Mouse (Mus musculus) gastrocnemius, adult 8-10 months (tissue): ENCODE measurements around the gene Phldb2. TPM values are rescaled to one million over a fixed set of nuclear protein-coding genes. Genes with fewer than 3 reads are reported as not detected.

Experiments used
- DNase-seq, 2 experiments: peaks; one replicate each; pipeline ENCODE4 v3.0.0; 2022; ENCODE audit warnings: low spot score in 2 of 2
- total RNA-seq, 4 experiments: library from RNA; stranded (reverse); gene quantifications; 2 replicates each; pipeline ENCODE4 v1.2.4; 2022

Gene Phldb2
- total RNA-seq, 4 experiments from 2014 or later, result 4.5 to 8.7 (median 5.8) TPM

- no peak for DNase-seq
Measured at GRCm38 (mm10) chr16:45841806-45842205, 111.6 kb downstream of the Phldb2 start.

DNA sequence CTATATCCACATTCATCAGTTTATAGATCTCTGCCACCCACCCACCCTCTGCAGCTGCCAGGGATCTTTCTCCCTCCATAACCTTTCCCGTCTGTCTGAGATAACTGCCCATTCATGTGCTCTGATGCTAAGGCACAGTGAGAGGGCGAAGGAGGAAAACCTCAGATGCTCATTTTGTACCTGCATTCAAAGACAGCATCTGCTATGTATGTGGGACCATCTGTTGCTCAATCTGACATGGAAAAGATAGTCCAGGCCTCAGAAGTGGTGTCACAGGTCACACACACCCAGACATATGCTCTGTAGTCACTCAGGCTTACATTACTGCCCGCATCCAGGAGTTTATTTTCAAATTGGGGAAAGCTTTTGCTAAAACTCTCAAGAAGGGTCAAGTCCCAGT lies 112.4 kb downstream of the Phldb2 start:
- no peak for DNase-seq

GRCm38 (mm10) chr16:45837541-45838342 lies 115.7 kb downstream of the Phldb2 start:
- DNase-seq, result no peak

GRCm38 (mm10) chr16:45832747-45833108 lies 120.7 kb downstream of the Phldb2 start:
- DNase-seq, result no peak

DNA sequence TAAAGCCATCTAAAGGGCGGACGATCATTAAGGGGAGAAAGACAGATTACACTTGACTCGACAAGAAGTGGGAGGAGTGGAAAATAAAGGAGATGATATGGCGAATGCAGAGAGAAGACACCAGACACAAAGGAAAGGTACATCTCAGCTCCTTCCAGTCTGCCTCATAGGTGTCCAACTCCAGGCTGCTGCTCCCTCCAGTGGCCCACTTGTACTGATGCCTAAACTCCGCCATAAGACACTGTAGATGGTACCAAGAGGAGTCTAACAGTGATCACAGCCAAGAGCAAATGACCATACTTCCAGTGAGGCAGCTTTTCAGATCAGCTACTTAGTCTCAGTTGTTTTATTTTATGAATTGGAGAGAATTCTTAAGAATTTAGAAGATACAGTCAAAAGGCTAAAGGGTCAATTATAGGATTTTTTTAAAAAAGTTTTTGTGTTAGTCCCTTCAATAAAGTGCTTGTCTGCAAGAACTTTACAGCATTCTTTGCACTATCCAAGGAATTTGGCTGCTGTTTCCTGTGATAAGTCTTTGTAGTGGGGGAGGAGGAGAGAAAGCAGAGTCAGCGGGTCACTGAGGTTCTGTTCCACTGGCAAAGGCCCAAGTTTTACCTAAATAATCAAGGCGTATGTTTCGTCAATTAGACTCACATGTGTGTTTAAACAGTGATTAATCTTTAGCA lies 121.2 kb downstream of the Phldb2 start:
- DNase-seq, result no peak

DNA sequence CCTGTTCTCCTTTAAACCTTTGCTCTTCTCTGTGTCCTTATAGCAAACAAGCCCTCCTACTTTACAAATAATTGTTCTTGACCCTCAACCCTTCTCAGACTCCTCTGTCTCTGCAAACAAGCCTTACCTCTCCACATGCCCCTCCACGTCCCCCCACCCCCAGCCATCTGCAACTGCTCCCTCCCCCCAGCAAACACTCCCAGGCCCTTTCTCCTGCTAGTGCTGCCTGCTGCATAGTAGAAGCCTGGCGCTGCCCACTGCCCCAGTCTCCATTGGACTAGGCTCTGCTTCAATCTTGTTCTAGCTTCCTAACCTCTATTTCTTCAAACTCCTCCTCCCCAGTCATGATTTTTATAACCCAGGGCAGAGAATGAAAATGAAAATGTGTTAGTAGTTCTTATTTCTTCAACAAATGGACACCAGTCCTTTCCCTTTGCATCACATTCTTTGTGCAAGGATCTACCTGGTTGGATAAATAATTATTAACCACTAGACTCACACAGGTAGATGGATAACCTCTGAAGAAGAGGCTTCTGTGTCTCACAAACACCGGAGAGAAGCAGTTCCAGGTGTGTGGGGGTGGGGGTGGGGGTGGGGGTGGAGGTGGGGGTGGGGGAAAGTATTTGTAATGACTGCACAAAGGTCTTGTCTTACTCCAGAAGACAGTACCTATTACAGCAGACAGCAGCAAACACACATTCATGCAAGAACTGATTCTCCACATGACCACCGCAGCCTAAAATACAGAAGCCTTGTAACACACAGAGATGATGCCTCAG lies 122.1 kb downstream of the Phldb2 start:
- no peak for DNase-seq

DNA sequence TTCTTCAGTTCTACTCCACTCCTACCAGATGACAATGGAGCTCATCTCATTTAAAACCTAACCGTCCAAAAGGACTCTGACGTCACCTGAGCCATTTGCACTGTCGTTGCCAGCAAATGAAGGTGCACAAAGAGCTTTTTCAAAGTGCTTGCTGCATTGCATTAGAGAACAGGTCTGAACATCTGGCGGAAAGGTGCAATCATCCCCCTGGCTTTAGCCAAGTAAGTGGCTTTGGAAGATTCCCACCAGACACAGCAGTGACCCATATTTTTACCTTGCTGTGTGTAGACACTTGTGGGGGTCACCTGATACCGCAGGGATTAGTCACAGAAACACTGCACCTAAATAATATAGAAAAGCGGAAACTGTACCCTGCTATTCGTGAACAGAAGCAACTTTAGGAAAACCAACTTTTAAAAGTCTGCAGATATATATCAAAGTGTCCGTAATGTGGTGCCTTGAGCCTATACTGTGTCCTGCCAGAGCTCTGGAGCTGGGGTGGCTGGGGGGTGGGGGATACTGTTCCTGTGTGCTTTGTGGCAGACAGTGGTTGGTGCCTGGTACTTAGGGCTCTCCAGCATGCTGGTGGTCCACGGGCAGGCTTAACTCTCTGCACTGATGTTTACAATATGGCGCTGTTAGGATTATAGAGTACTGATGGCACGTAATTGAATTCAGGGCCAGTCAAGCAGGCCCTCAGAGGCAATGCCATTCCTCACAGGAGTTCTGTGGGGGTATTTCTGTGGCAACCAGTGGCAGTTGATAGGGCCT lies 123.1 kb downstream of the Phldb2 start:
- no peak for DNase-seq

DNA sequence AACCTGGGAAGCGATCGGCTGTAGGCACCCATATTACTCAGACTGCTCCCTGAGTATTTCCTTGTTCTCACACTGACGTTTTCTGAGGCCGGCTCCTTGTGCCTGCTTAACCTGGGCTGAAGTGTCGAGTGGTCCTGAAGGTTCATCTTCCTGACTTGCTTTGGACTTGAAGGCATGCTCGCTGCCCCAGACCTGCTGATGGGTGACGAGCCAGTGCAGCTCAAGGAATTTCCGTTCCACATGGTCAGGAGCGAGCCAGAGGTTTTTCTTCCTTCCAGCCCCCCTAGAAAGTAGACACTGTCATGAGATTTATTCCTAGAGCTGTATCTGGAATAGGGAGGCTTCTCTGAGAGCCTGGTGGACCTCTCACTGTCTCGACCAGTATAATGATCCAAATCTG lies 128.1 kb downstream of the Phldb2 start:
- no peak for DNase-seq

GRCm38 (mm10) chr16:45824025-45824424 lies 129.4 kb downstream of the Phldb2 start:
- no peak for DNase-seq

DNA sequence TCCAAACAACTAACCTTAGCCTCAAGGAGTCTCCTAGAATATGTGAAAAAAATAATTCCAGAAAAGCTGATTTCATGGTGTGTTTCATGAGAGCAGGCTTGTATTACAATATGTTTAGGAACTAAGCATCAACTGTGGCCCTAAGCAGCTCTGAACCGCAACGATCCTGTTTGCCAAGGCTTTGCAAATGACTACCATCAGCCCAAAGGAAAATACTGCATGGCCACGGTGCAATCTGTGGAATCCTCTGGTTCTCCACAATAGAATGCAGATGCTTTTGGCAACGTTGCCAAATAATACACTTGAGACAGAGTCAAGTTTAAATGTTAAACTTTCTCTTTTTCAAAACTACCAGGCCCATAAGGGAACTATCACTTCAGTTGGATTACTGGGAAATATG lies 133.5 kb downstream of the Phldb2 start:
- no peak for DNase-seq

GRCm38 (mm10) chr16:45817795-45818194 lies 135.6 kb downstream of the Phldb2 start:
- no peak for DNase-seq

- no peak for DNase-seq
Measured at GRCm38 (mm10) chr16:45816670-45817069, 136.7 kb downstream of the Phldb2 start.

DNA sequence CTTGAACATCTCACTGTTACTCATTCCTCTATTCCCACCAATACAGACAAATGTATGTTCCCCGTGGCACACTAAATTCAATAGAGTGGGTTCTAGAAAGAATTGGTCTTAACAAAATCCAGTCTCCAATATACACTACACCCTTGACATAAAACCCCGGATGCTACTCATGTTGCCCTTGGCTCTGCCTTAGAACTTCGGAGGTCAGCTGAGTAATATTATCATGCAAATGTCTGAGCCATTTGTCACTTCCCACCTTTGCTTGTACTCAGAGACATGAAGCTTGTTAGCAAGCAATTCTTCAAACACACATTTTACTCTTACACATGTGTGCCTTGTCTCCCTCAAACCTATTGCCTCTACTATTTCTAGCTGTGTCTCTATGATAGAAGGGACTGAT lies 138.8 kb downstream of the Phldb2 start:
- DNase-seq, result no peak

GRCm38 (mm10) chr16:45811788-45812187 lies 141.6 kb downstream of the Phldb2 start:
- DNase-seq, result no peak

- no peak for DNase-seq
Measured at GRCm38 (mm10) chr16:45810829-45811326, 142.5 kb downstream of the Phldb2 start.

- no peak for DNase-seq
Measured at GRCm38 (mm10) chr16:45810155-45810554, 143.2 kb downstream of the Phldb2 start.

DNA sequence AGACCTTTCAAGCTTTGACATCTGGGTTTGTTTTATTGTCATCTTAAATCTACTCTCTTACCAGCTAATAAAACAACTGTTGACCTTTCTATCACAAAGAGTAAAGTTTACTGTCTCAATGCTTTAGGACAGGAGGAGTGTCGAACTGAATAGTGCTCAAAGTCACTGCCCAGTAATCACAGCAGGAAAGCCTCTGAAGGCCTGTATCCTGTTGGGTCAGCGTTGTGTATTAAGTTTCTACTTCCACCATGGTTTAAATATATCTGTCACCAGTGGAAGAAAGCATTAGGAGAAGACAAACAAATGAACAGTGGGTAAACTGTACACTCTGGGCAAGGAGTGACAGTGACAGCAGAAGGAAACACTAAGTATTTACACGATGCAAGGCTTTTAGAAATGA lies 148.7 kb downstream of the Phldb2 start:
- no peak for DNase-seq

GRCm38 (mm10) chr16:45800406-45800805 lies 153.0 kb downstream of the Phldb2 start:
- no peak for DNase-seq

DNA sequence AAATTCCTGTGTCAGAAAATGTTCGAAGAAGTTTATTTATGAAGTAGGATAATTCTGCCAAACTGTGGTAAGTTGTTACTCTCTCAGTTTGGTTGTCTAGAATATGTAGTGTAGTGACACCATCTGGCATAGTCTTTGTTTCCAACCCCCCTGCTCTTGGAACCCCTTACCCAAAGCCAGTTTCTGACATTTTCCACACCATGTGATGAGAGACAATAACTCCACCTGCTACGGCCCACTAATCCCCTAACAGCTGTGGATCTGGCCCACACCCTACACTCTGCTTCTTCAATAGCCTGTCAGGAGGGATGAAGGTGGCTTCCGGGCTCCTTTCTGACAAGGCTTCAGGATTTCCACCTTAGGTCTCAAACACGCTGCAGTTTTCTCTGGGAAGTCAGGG lies 154.2 kb downstream of the Phldb2 start:
- no peak for DNase-seq

- no peak for DNase-seq
Measured at GRCm38 (mm10) chr16:45798591-45798990, 154.8 kb downstream of the Phldb2 start.

- peak in 1 of 2 experiments; percentile 62 for DNase-seq
Measured at GRCm38 (mm10) chr16:45796815-45797214, 156.6 kb downstream of the Phldb2 start.
